Mouse (Mus musculus) limb, embryonic 14.5 days (tissue): ENCODE measurements around the gene Gm525. TPM values are rescaled to one million over a fixed set of nuclear protein-coding genes. Genes with fewer than 3 reads are reported as not detected.

Experiments used
- ATAC-seq: fragments of 200-750 bp; cut with Nextera tagmentation; 2 replicates; pipeline ENCODE4 v1.8.0; 2017; ENCODE audit warnings: low read depth, moderate number of reproducible peaks, moderate TSS enrichment; ENCODE audit not compliant: low FRiP score
- DNase-seq: peaks from one replicate; pipeline ENCODE4 v3.0.0-alpha.2; 2015; ENCODE audit warnings: low spot score
- H3K27ac ChIP-seq: fragments of 300-500 bp; sonication (generic); replicated peaks from 2 replicates; pipeline ENCODE4 v1.5.1; 2014; ENCODE audit warnings: low read depth, mild to moderate bottlenecking, low read length, moderate library complexity, mixed read lengths
- H3K27me3 ChIP-seq: fragments of 300-500 bp; sonication (generic); 2 replicates; pipeline ENCODE4 v1.6.1; 2014; ENCODE audit warnings: low read length, mixed read lengths; ENCODE audit not compliant: control insufficient read depth, insufficient read depth
- H3K36me3 ChIP-seq: fragments of 300-500 bp; sonication (generic); 2 replicates; pipeline ENCODE4 v1.6.1; 2014; ENCODE audit warnings: mild to moderate bottlenecking, low read length, moderate library complexity, mixed read lengths; ENCODE audit not compliant: control insufficient read depth, insufficient read depth
- H3K4me1 ChIP-seq: fragments of 300-500 bp; sonication (generic); 2 replicates; pipeline ENCODE4 v1.6.1; 2014; ENCODE audit warnings: antibody characterized with exemption, low read length, mixed read lengths; ENCODE audit not compliant: control insufficient read depth, insufficient read depth
- H3K4me2 ChIP-seq: fragments of 300-500 bp; sonication (generic); replicated peaks from 2 replicates; pipeline ENCODE4 v1.6.1; 2014; ENCODE audit warnings: low read depth, mild to moderate bottlenecking, low read length, moderate library complexity; ENCODE audit not compliant: severe bottlenecking
- H3K4me3 ChIP-seq: fragments of 300-500 bp; sonication (generic); replicated peaks from 2 replicates; pipeline ENCODE4 v1.5.1; 2014; ENCODE audit warnings: low read length
- H3K9ac ChIP-seq: fragments of 300-500 bp; sonication (generic); 2 replicates; pipeline ENCODE4 v1.6.1; 2014; ENCODE audit warnings: mild to moderate bottlenecking, low read depth, low read length, moderate library complexity; ENCODE audit not compliant: severe bottlenecking
- H3K9me3 ChIP-seq: fragments of 300-500 bp; sonication (generic); 2 replicates; pipeline ENCODE4 v1.6.1; 2016; ENCODE audit warnings: low read length; ENCODE audit not compliant: control insufficient read depth
- POLR2A ChIP-seq: fragments of 200-500 bp; IDR thresholded peaks from 2 replicates; pipeline ENCODE4 v1.8.0; 2012; ENCODE audit warnings: inconsistent platforms, mild to moderate bottlenecking, moderate library complexity, borderline replicate concordance; ENCODE audit not compliant: insufficient read depth, insufficient read length; ENCODE audit errors: extremely low read depth
- WGBS: fragments of 180-500 bp; shearing (Covaris S2); extraction: QIAGEN DNeasy Blood & Tissue Kit; methylation state at CpG from one replicate; pipeline ENCODE4 v1.1.7; 2014; 5-methylcytosine and 5-hydroxymethylcytosine counted together
- polyA plus RNA-seq, 2 experiments: library from polyadenylated mRNA; depleted of rRNA in 1 of 2; stranded (reverse) in 1 of 2; unstranded in 1 of 2; fragments of >200 nt; fragmentation: Nextera tagmentation in 1 of 2; extraction: Ambion mirVana in 1 of 2; gene quantifications; 2 replicates each; pipeline versions ENCODE4 v1.2.1 to v1.2.3; 2012 to 2014

Gm525 gene
- polyA plus RNA-seq, 2 experiments: 1.8 to 2.3 TPM

GRCm38 (mm10) chr11:89134211-89134610 is 60.6 kb downstream of the Gm525 start:
- Histone ChIP-seq H3K27ac (no peak overlapping the region), H3K27me3 (no peaks in the 10 kb centered on the region), H3K4me1 (no peaks in the 10 kb centered on the region), H3K4me3 (no peak overlapping the region), H3K9me3 (no peaks in the 10 kb centered on the region), H3K36me3 (no peaks in the 10 kb centered on the region), H3K4me2 (no peak overlapping the region), H3K9ac (no peak overlapping the region)
- TF ChIP-seq POLR2A: no peak
- ATAC-seq: no peak
- DNase-seq: no peak
- WGBS: 38% methylated on average over 2 of the region's 2 CpGs

GRCm38 (mm10) chr11:89137915-89138314 is 64.3 kb downstream of the Gm525 start:
- WGBS: 95% methylated on average over 2 of the region's 2 CpGs
- H3K9me3 ChIP-seq: no peaks in the 10 kb centered on the region
- no peak for ATAC-seq

More at GRCm38 (mm10) chr11:89137915-89138314, 64.3 kb downstream of the Gm525 start:
- TF ChIP-seq POLR2A: no peak
- Histone ChIP-seq H3K4me3 (no peak overlapping the region), H3K27me3 (no peaks in the 10 kb centered on the region), H3K36me3 (no peaks in the 10 kb centered on the region), H3K4me2 (no peak overlapping the region), H3K4me1 (no peaks in the 10 kb centered on the region; the same call in 1 of the 2 replicates), H3K9ac (no peak overlapping the region), H3K27ac (no peak overlapping the region)
- DNase-seq: no peak

Other genes with a start within 250 kb of the Gm525 start
- 31.4 and 33.5 TPM in 2 replicates for gene Akap1, start 209.3 kb upstream of the Gm525 start, polyA plus RNA-seq (2012; rRNA removed)
- 14.9 and 15.0 TPM in 2 replicates for gene Akap1, start 209.3 kb upstream of the Gm525 start, polyA plus RNA-seq (2014; fragmentation: Nextera tagmentation; extraction: Ambion mirVana)
- 42.3 and 46.5 TPM in 2 replicates for gene Scpep1, start 118.4 kb upstream of the Gm525 start, polyA plus RNA-seq (2012; rRNA removed)
- gene Scpep1, start 118.4 kb upstream of the Gm525 start, polyA plus RNA-seq (2014; fragmentation: Nextera tagmentation; extraction: Ambion mirVana): 83.5 and 94.1 TPM in 2 replicates
- gene Elobl, start 106.9 kb upstream of the Gm525 start, polyA plus RNA-seq (2012; rRNA removed): not detected in 2 replicates
- gene Elobl, start 106.9 kb upstream of the Gm525 start, polyA plus RNA-seq (2014; fragmentation: Nextera tagmentation; extraction: Ambion mirVana): not detected in 2 replicates
- gene Coil, start 103.6 kb upstream of the Gm525 start, polyA plus RNA-seq (2012; rRNA removed): 20.1 and 21.6 TPM in 2 replicates
- gene Coil, start 103.6 kb upstream of the Gm525 start, polyA plus RNA-seq (2014; fragmentation: Nextera tagmentation; extraction: Ambion mirVana): 12.4 and 14.7 TPM in 2 replicates
- gene Trim25, start 74.5 kb upstream of the Gm525 start, polyA plus RNA-seq (2012; rRNA removed): 5.6 and 6.2 TPM in 2 replicates
- gene Trim25, start 74.5 kb upstream of the Gm525 start, polyA plus RNA-seq (2014; fragmentation: Nextera tagmentation; extraction: Ambion mirVana): 5.8 and 6.1 TPM in 2 replicates
- gene Dgke, start 7.0 kb upstream of the Gm525 start, polyA plus RNA-seq (2012; rRNA removed): 6.2 and 7.0 TPM in 2 replicates
- gene Dgke, start 7.0 kb upstream of the Gm525 start, polyA plus RNA-seq (2014; fragmentation: Nextera tagmentation; extraction: Ambion mirVana): 3.3 and 3.6 TPM in 2 replicates
- gene Nog, start 228.5 kb downstream of the Gm525 start, polyA plus RNA-seq (2012; rRNA removed): 19.5 and 27.1 TPM in 2 replicates
- 8.1 and 9.5 TPM in 2 replicates for gene Nog, start 228.5 kb downstream of the Gm525 start, polyA plus RNA-seq (2014; fragmentation: Nextera tagmentation; extraction: Ambion mirVana)